Mouse (Mus musculus) left cerebral cortex, adult 9 months (tissue): ENCODE measurements at regions not wholly inside any gene's neighbourhood (a gene's known extent, or its start where the extent isn't known, plus 50 kb on each side); places are given as distances from the start of the nearest gene placed in this dataset.

Experiments
- DNase-seq, 2 experiments: peaks; one replicate each; pipeline ENCODE4 v3.0.0; 2022; ENCODE audit warnings: low spot score in 2 of 2

DNA sequence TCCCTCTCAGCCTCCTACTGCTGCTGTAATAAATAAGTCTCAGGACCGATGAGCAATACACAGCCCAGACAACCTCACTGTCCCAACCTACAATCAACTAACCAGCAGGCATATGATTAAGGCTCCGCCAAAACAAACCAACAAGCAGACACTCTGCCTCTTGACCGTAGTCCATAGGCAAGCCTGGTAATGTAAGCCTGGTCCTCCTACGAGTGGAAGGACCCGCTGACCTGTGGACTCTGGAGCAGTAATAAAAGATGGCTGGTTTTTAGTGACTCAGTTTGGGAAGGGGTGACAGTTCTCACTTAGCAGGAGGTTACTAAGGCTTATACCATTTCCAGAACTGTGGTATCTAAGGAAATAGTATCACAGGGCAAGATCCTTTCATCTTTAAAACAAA, 53.4 kb downstream of the Gm47996 start:
- no peak for DNase-seq

DNA sequence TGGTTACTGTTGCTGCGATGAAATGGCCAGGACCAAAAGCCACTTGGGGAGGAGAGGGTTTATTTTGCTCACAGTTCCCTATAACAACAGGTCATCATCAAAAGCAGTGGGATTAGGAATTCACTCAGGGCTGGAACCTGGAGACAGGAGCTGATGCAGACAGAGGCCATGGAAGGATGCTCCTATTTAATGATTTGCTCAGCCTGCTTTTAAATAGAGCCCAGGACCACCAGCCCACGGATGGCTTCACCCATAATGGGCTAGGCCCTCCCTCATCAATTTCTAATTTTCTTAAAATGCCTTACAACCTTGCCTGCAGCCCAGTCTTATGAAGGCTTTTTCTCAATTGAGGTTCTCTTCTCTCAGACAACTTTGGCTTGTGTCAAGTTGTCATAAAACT, 53.9 kb downstream of the Gm47996 start:
- no peak for DNase-seq

DNA sequence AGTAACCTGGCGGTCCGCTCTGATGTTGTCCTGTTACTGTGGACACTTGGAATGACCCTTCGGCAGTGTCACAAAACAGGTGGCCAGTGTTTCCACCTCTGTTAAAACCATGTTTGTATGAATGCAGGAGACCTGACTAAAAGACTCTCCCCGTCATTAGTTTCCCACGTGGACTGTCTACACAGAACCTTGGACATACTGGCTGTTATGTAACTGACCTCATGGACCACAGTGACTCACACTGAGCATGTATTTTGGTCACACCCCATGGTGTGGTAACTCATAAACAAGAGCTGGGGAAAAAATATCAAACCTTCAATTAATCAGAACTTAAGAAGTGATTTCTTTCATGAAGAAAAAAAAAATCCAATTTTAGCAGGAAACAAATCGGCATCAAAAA, 54.9 kb downstream of the Gm47996 start:
- no peak for DNase-seq

DNA sequence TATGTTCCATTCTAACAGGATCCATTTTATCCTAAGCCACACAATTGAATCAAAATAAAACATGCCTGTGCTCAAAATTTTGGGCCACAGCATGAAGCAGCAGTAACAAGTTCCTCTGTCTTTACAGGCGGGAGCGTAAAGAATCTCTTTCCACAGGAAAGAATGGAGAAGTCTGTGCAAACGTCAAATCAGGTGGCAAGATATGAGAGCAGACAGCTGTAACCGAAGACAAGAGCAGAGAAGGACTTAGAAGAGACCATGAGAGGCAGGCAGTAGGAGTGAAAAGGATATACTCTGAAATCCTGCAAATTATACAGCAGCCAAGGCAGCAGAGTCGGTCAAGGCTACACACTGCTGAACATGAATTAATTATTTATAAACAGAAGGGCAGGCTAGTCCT, 55.7 kb downstream of the Gm47996 start:
- DNase-seq = no peak

DNA sequence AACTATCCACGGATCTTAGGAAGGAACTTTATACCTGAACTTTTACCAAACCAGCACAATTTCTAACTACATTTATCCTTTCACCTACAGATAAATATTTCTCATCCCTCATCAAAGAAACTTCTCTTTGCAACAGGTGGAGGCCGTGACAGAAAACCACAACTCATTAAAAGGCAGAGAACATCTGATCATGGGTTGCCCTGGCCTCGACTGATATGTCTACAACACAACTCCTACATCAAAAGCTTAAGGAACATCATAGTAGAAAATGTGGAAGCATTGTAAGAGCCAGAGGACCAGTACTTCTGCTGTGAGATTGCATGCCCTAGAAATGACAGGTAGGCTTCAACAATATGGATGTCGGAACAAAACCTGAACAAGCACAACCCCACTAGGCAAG, 56.8 kb downstream of the Gm47996 start:
- DNase-seq = no peak

DNA sequence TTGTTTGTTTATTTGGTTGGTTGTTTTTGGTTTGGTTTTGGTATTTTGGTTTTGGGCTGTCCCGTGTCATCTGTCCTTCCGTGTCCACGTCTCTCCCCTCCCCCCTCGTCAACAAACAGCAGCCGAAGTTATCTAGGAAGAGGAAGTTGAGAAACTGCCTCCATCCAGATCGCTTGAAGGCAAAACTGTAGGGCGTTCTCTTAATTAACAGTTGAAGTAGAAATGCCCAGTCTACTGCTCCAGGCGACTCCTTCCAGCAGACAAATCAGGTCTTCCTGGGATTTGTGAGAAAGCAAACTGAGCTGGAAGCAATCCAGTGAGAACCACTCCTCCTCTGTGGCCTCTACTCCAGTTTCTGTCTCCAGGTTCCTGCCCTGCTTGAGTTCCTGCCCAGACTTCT, 60.8 kb downstream of the Gm47996 start:
- no peak for DNase-seq

DNA sequence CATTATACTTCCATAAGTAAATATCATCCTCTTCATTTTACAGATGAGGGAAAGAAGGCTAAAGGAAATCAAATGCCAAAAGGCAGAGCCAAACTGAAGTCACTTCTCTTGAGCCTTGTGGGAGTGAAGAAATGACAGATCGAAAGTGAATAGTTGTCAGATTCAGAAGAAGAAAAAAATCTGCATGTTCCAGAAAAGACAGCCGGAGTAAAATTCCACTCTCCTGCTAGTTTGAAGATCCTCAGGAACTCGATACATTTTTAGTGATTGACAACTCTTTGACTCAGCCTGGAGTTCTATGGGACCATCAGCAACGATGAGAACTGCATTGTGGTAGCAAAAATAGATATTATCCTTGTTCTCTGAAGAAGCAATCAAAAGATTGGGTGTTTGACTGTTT, 64.4 kb downstream of the Gm47996 start:
- DNase-seq = no peak

DNA sequence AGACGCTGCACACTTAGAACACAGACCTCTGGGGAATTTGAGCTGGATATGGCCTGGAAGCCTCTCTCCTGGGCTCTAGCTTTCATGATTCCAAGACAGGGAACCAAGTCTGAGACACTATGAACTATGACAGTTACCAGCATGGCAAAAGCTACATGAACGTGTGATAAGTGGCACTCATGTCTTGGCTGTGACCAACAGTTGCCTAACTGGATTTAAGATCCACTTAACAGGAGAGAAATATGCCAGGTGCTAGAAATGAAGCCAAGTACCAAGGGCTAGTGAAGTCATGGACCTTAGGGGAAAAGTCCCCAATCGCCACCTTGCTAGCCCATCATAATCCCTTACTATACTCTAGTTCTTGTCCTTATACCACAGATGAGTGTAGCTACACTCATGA, 65.7 kb downstream of the Gm47996 start:
- no peak for DNase-seq

DNA sequence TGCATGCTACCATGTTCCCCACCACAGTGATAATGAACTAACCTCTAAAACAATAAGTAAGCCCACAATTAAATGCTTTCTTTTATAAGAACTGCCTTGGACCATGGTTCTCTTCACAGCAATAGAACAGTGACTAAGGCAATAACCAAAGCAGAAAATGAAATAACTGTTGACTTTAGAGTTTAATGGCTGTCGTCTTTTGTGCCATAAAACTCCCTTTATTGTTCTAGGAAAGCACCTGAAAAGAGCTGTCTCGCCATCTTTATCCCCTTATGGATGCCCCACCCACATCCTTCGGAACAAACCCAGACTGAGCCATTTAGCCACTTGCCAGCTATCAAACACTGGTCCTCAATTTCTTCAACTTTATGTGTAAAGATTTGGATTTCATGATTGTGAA, 64.3 kb upstream of the Ivns1abp start:
- no peak for DNase-seq

- peak in 1 of 2 experiments; percentile 11 for DNase-seq
These were observed 59.2 kb upstream of the Ivns1abp start for GRCm38 (mm10) chr1:151285045-151285444.

DNA sequence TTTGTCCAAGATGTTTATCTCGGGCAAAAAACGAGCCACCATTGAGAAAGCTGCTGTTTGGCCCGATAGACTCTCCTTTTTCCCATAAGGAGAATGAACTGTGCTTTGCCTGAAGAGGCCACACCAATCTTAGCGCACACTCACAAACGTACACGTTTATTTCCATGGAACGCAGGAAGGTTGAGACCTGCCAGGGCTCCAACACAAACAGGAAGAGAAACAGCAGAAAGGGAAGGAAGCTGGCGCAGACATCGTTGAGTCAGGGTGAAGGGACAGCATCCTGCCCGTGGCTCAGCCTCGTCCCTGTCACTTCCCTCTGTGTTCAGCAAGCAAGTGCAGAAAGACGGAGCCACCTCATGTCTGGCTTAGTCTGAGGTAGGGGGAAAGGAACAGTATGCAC, 56.8 kb upstream of the Ivns1abp start:
- peak; percentile 25 to 45 for DNase-seq

DNA sequence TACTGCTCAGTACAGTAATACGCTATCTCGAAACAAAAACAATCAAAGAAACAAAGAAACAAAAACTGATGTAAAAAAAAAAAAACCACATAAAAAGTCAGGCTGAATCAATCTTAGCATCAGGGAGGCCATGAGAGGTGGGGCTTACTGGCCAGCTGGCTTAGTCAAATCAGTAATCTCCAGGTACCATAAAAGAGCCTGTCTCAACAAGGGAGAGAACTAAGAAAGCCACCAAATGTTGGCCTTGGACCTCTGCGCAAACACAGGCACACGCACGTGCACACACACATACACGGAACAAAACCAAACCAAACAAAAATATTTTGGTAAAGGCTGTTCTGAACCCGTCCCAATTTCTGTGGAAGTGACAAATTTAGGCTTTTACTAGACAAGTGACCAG, 55.2 kb upstream of the Ivns1abp start:
- DNase-seq = no peak

GRCm38 (mm10) chr1:151289493-151290258, 54.6 kb upstream of the Ivns1abp start:
- DNase-seq = no peak

DNA sequence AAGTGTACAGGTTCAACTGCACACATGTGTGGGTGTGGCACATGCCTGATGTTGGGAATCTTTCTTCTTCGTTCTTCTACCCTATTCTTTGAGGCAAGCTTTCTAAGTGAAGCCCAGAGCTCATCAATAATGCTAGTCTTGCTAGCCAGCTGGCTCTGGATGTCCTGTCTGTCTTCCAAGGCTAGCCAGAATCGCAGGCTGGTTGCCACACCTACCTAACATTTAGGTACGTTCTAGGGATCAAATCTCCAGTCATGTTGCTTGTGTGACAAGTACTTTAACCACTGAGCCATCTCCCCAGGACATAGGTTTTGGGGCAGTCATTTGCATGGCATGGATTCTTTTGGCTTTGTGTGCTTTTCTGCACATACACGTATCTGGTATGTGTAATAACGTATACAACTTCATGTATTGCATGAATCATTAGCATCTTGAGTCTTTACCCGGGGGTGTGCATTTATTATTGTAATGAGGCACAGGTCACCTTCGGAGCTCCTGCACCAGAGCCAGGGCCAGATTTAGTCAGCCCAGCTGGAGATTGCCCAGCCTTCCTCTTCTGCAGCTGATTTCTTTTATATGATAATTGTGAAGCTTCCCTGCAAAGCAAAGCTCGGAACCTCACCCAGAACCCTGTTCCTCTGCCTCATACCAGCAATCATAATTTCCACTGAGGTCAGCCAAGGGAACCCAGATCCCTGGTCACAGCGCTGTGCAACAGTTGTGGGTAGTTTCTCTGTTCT, 50.8 kb upstream of the Ivns1abp start:
- DNase-seq = no peak
